Mouse (Mus musculus): ENCODE measurements at regions not wholly inside any gene's neighbourhood (a gene's known extent, or its start where the extent isn't known, plus 50 kb on each side); places are given as distances from the start of the nearest gene placed in this dataset.

GRCm38 (mm10) chr16:93511988-93512387 is 91.9 kb downstream of the Setd4 start:
- no peak for TF ChIP-seq CTCF (IDR thresholded peaks at IDR 0.05; ENCODE audit: low read depth, low read length)
- TF ChIP-seq POLR2A (IDR thresholded peaks at IDR 0.05; ENCODE audit: insufficient read depth, low read length), result no peak
